Mouse (Mus musculus): ENCODE measurements around the gene Cfap298. TPM values are rescaled to one million over a fixed set of nuclear protein-coding genes. Genes with fewer than 3 reads are reported as not detected.

Cfap298 gene
- polyA plus RNA-seq, 1 experiment from 2014 or later: 44.0 TPM

- no peak overlapping the region for H3K4me2 ChIP-seq (replicated peaks)
- no peak overlapping the region for H3K27ac ChIP-seq
- H3K9ac ChIP-seq: no peak overlapping the region
- WGBS: 88% methylated on average over 8 of the region's 8 CpGs
- no peaks in the 10 kb centered on the region for H3K27me3 ChIP-seq
- H3K4me1 ChIP-seq: no peaks in the 10 kb centered on the region
- ATAC-seq (ENCODE audit: insufficient number of reproducible peaks, insufficient read depth, low FRiP score, low TSS enrichment): no peak
- H3K4me3 ChIP-seq: no peak overlapping the region
- peaks cover 32% of the 10 kb centered on the region for H3K36me3 ChIP-seq
- no peaks in the 10 kb centered on the region for H3K9me3 ChIP-seq
These were observed 12.1 kb upstream of the Cfap298 start for GRCm38 (mm10) chr16:90946977-90947376.

- H3K36me3 ChIP-seq: peaks cover 17% of the 10 kb centered on the region
- H3K27ac ChIP-seq: no peak overlapping the region
- ATAC-seq (ENCODE audit: insufficient number of reproducible peaks, insufficient read depth, low FRiP score, low TSS enrichment): no peak
- no peak overlapping the region for H3K4me3 ChIP-seq
- no peaks in the 10 kb centered on the region for H3K27me3 ChIP-seq
- no peak overlapping the region for H3K9ac ChIP-seq
- H3K4me1 ChIP-seq: no peaks in the 10 kb centered on the region
- H3K9me3 ChIP-seq: no peaks in the 10 kb centered on the region
- 91% methylated on average over 7 of the region's 7 CpGs for WGBS
- H3K4me2 ChIP-seq (replicated peaks): no peak overlapping the region
These were observed 6.3 kb upstream of the Cfap298 start for GRCm38 (mm10) chr16:90941246-90941645.

GRCm38 (mm10) chr16:90934193-90934686, 674 bp downstream of the Cfap298 start:
- Histone ChIP-seq H3K27ac (peak overlapping the region; percentile 75), H3K4me1 (peaks cover 2% of the 10 kb centered on the region; the same call in 1 of the 2 replicates), H3K4me3 (peak overlapping the region; percentile 87), H3K9me3 (no peaks in the 10 kb centered on the region), H3K36me3 (peaks cover 6% of the 10 kb centered on the region), H3K27me3 (no peaks in the 10 kb centered on the region), H3K9ac (peak overlapping the region; percentile 71), H3K4me2 (replicated peaks) (peak overlapping the region; percentile 80)
- under 1% methylated on average over 38 of the region's 38 CpGs for WGBS
- peak; percentile 67; the same call in 1 of the 2 replicates for ATAC-seq (ENCODE audit: insufficient number of reproducible peaks, insufficient read depth, low FRiP score, low TSS enrichment)

GRCm38 (mm10) chr16:90933534-90934176, 1.3 kb downstream of the Cfap298 start:
- Histone ChIP-seq H3K27ac (no peak overlapping the region), H3K36me3 (peaks cover 8% of the 10 kb centered on the region), H3K9ac (peak overlapping the region; percentile 71), H3K4me1 (peaks cover 2% of the 10 kb centered on the region; the same call in 1 of the 2 replicates), H3K4me3 (peak overlapping the region; percentile 87), H3K4me2 (replicated peaks) (peak overlapping the region; percentile 80), H3K27me3 (no peaks in the 10 kb centered on the region), H3K9me3 (no peaks in the 10 kb centered on the region)
- 25% methylated on average over 13 of the region's 13 CpGs for WGBS
- no peak; the same call in 1 of the 2 replicates for ATAC-seq (ENCODE audit: insufficient number of reproducible peaks, insufficient read depth, low FRiP score, low TSS enrichment)

GRCm38 (mm10) chr16:90927446-90927845, 7.5 kb downstream of the Cfap298 start:
- Histone ChIP-seq H3K27me3 (no peaks in the 10 kb centered on the region), H3K36me3 (peaks cover 16% of the 10 kb centered on the region), H3K4me2 (replicated peaks) (no peak overlapping the region), H3K9ac (no peak overlapping the region), H3K9me3 (no peaks in the 10 kb centered on the region), H3K4me3 (no peak overlapping the region), H3K4me1 (no peaks in the 10 kb centered on the region), H3K27ac (no peak overlapping the region)
- WGBS: 90% methylated on average over 4 of the region's 4 CpGs
- no peak for ATAC-seq (ENCODE audit: insufficient number of reproducible peaks, insufficient read depth, low FRiP score, low TSS enrichment)

- ATAC-seq (ENCODE audit: insufficient number of reproducible peaks, insufficient read depth, low FRiP score, low TSS enrichment): 0 out of 2 replicates have a peak, but pooled peaks have one; percentile 30
- Histone ChIP-seq H3K27ac (no peak overlapping the region), H3K4me1 (no peaks in the 10 kb centered on the region), H3K9me3 (no peaks in the 10 kb centered on the region), H3K9ac (no peak overlapping the region), H3K27me3 (no peaks in the 10 kb centered on the region), H3K4me3 (no peak overlapping the region), H3K36me3 (peaks cover 16% of the 10 kb centered on the region), H3K4me2 (replicated peaks) (no peak overlapping the region)
- 19% methylated on average over 5 of the region's 5 CpGs for WGBS
These were observed 9.5 kb downstream of the Cfap298 start for GRCm38 (mm10) chr16:90925461-90925860.

GRCm38 (mm10) chr16:90924606-90925370, 10.1 kb downstream of the Cfap298 start:
- H3K4me3 ChIP-seq: no peak overlapping the region
- peaks cover 16% of the 10 kb centered on the region for H3K36me3 ChIP-seq
- H3K9ac ChIP-seq: no peak overlapping the region
- H3K4me1 ChIP-seq: no peaks in the 10 kb centered on the region
- H3K9me3 ChIP-seq: no peaks in the 10 kb centered on the region
- no peaks in the 10 kb centered on the region for H3K27me3 ChIP-seq
- no peak for ATAC-seq (ENCODE audit: insufficient number of reproducible peaks, insufficient read depth, low FRiP score, low TSS enrichment)
- 85% methylated on average over 13 of the region's 13 CpGs for WGBS
- no peak overlapping the region for H3K27ac ChIP-seq
- H3K4me2 ChIP-seq (replicated peaks): no peak overlapping the region

- H3K9ac ChIP-seq: no peak overlapping the region
- WGBS: 59% methylated on average over 10 of the region's 10 CpGs
These were observed 13.3 kb downstream of the Cfap298 start for GRCm38 (mm10) chr16:90921471-90922159.

GRCm38 (mm10) chr16:90917156-90917555, 17.8 kb downstream of the Cfap298 start:
- 65% methylated on average over 8 of the region's 8 CpGs for WGBS
- no peak overlapping the region for H3K27ac ChIP-seq
- H3K4me1 ChIP-seq: no peaks in the 10 kb centered on the region
- no peak overlapping the region for H3K4me3 ChIP-seq
- H3K27me3 ChIP-seq: no peaks in the 10 kb centered on the region
- H3K4me2 ChIP-seq (replicated peaks): no peak overlapping the region
- no peaks in the 10 kb centered on the region for H3K9me3 ChIP-seq
- no peak overlapping the region for H3K9ac ChIP-seq
- no peak for ATAC-seq (ENCODE audit: insufficient number of reproducible peaks, insufficient read depth, low FRiP score, low TSS enrichment)
- H3K36me3 ChIP-seq: no peaks in the 10 kb centered on the region

More at GRCm38 (mm10) chr16:90921471-90922159, 13.3 kb downstream of the Cfap298 start:
- no peak for ATAC-seq (ENCODE audit: insufficient number of reproducible peaks, insufficient read depth, low FRiP score, low TSS enrichment)
- Histone ChIP-seq H3K36me3 (0 out of 2 replicates have a peak, but pooled peaks cover 8% of the 10 kb centered on the region), H3K27me3 (no peaks in the 10 kb centered on the region), H3K4me1 (no peaks in the 10 kb centered on the region), H3K4me3 (no peak overlapping the region), H3K4me2 (replicated peaks) (no peak overlapping the region), H3K27ac (no peak overlapping the region), H3K9me3 (no peaks in the 10 kb centered on the region)

GRCm38 (mm10) chr16:90916040-90916481, 18.9 kb downstream of the Cfap298 start:
- H3K4me3 ChIP-seq: no peak overlapping the region
- no peak overlapping the region for H3K9ac ChIP-seq
- WGBS: 39% methylated on average over 12 of the region's 12 CpGs
- no peaks in the 10 kb centered on the region for H3K27me3 ChIP-seq
- H3K27ac ChIP-seq: no peak overlapping the region
- no peaks in the 10 kb centered on the region for H3K9me3 ChIP-seq
- no peaks in the 10 kb centered on the region for H3K36me3 ChIP-seq
- H3K4me1 ChIP-seq: no peaks in the 10 kb centered on the region
- no peak for ATAC-seq (ENCODE audit: insufficient number of reproducible peaks, insufficient read depth, low FRiP score, low TSS enrichment)
- H3K4me2 ChIP-seq (replicated peaks): no peak overlapping the region

GRCm38 (mm10) chr16:90911766-90912165, 23.1 kb downstream of the Cfap298 start:
- no peaks in the 10 kb centered on the region for H3K36me3 ChIP-seq
- ATAC-seq (ENCODE audit: insufficient number of reproducible peaks, insufficient read depth, low FRiP score, low TSS enrichment): no peak
- no peak overlapping the region for H3K27ac ChIP-seq
- no peaks in the 10 kb centered on the region for H3K4me1 ChIP-seq
- H3K27me3 ChIP-seq: no peaks in the 10 kb centered on the region
- H3K9me3 ChIP-seq: no peaks in the 10 kb centered on the region
- H3K4me2 ChIP-seq (replicated peaks): no peak overlapping the region
- no peak overlapping the region for H3K9ac ChIP-seq
- WGBS: 92% methylated on average over 13 of the region's 13 CpGs
- no peak overlapping the region for H3K4me3 ChIP-seq

Measured in embryonic facial prominence, embryonic 12.5 days (tissue).